Mouse (Mus musculus) erythroblast, embryonic 14.5 days (primary cell): ENCODE data around the gene Stk10.

Experiments
- GATA1 ChIP-seq: IDR thresholded peaks from 2 replicates; pipeline ENCODE4 v1.6.1; 2012; ENCODE audit warnings: low read length, inconsistent platforms, mixed read lengths
- TAL1 ChIP-seq: IDR thresholded peaks from 3 replicates; pipeline ENCODE4 v1.6.1; 2012; ENCODE audit warnings: low read length, inconsistent platforms, mixed read lengths

DNA sequence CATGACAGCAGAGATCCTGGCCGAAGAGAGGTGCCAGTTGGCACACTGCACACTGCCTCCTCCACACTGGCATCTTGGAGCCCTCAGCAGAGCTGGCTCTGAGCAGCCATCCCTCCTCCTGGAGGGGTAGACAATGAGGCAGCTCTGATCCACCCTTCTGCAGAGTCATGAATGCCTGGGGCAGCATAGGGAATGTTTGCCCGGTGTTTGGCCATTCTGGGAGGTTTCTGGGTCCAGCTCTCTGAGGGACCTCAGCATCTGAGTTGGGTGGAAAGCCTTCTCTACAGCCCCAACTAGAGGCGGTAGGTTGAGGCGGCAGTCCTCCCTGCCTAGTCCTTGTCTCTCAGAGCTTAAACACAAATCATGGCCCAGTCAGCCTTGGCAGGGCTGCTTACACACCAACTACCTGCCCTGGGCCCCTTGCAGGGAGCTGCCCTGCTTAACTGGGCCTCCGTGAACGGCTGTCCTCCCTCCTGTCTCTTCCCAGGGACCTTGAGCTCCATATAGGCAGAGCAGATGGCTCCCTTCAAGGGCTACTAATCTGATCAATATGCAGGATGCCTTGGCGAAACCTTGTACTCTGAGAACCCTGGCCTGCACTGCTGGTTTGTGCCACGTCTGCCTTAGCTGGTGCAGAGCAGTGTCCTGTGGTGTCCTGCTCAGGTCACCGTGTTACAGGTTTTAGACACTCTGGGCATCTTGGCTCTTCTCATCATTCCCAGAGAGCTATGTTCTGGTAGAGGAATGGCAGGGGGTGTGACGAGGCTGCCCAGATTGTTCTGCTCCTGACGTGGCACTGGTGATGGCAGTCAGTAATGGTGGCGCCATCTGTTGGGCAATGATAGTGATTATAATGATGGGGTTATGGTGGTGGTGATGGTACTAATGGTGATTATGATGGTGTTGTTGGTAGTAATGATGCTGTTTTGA, 59.1 kb downstream of the Stk10 start:
- TF ChIP-seq TAL1 (no peak), GATA1 (no peak)
